Mouse (Mus musculus): Measurements from ENCODE around the gene Col9a2.
A peak's percentile ranks its signal among the peaks of the same experiment; 100 is the strongest.

Gene Col9a2

DNA sequence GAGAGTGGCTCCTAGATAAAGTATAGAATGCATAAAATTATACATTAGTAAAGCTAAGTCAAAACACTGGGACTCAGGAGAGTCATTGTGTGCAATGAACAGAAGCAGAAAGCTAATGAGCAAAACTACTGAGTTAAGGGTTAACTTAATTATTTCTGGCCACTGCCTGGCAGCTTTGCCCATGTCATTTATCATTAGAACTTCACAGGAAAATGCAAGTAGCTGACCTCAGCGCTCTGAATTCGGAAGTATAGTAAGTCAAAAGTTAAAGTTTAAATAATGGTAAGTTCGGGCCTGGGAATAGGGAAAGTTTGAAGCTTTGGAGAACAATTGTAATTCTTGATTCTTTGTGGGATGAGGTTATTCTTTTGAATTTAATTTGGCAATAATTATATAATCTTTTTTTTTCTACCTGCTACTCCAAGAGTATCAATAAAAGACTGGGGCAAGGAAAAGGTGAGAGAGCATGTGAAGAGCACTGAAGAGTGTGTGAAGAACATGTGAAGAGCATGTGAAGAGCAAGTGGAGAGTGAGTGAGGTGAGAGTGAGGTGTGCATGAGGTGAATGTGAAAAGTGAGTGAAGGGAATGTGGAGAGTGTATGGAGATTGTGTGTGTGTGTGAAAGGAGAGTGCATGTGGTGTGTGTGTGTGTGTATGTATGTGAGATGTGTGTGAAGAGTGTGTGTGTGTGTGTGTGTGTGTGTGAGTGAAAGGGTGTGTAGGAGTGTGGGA is 38.9 kb downstream of the Col9a2 start:
- no peak for DNase-seq (ENCODE audit: low spot score in 2 of 2)

DNA sequence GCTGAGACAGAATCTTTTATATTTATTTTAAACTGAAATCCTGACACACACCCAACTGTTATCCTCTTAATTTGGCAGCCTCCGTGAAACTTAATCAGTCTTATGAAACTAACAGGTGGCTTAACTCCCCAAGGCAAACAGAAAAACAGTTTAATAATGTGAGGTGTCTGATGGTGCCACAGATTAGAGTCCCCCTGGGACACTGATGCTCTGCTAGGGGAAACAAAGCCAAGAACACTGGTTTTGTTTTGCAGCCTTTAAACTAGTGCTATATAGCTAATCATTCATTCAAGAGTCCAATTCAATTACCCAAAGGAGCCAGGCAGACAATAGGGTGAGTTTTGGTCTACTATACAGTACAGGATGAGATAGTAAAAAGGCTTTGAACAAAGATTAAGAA is 41.2 kb downstream of the Col9a2 start:
- no peak for DNase-seq (ENCODE audit: low spot score in 2 of 2)

DNA sequence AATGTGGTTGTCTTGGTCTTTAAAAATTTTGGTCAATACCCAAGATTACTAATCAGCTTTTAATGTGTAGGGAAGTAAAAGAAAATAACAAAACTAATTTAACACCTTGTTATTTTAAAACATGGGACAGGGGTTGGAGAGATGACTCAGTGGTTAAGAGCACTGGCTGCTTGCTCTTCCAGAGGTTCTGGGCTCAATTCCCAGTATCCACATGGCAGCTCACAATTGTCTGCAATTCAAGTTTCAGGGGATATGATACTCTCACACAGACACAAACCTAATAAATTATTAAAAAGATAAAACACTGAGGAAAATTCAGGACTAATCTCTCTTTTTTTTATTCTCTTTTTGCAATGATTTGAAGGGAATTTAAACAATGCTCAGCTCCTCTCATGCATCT is 45.3 kb downstream of the Col9a2 start:
- no peak for DNase-seq (ENCODE audit: low spot score in 2 of 2)

DNA sequence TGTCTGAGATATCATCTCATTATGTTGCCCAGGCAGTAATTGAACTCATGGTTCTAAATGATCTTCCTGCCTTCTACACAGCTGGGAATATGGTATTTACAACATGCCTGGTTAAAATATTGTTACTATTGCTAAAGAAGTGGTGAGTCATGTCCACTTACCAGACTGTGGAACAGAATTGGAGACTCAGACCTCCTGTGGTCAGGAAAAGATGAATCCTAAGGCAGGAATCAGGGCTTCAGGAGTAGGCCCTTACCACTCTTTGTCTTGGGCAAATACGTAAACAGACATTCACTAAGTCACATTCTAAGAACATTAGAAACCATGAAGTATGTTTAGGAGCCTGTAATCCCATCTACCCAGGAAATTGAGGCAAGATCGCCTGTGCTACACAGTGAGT is 49.5 kb downstream of the Col9a2 start:
- DNase-seq (ENCODE audit: low spot score in 2 of 2), result no peak

DNA sequence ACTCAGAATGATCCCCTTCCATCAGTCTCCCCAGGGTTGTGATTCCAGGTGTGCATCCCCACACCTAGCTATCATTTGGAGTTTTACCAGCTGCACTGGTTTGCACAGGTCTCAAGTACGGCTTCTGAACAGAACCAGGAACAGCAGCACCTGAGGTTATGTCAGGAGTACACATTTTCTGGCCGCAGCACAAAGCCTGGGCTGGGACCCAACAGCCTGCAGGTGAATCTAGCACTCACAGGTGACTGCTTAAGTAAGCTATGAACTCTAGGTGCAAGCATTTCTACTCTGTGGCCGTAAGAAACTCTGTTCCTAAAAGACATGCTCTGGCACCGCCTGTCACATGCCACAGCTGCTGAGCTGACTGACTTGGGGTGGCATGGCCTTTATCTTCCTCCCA is 51.0 kb downstream of the Col9a2 start:
- no peak for DNase-seq (ENCODE audit: low spot score in 2 of 2)

DNA sequence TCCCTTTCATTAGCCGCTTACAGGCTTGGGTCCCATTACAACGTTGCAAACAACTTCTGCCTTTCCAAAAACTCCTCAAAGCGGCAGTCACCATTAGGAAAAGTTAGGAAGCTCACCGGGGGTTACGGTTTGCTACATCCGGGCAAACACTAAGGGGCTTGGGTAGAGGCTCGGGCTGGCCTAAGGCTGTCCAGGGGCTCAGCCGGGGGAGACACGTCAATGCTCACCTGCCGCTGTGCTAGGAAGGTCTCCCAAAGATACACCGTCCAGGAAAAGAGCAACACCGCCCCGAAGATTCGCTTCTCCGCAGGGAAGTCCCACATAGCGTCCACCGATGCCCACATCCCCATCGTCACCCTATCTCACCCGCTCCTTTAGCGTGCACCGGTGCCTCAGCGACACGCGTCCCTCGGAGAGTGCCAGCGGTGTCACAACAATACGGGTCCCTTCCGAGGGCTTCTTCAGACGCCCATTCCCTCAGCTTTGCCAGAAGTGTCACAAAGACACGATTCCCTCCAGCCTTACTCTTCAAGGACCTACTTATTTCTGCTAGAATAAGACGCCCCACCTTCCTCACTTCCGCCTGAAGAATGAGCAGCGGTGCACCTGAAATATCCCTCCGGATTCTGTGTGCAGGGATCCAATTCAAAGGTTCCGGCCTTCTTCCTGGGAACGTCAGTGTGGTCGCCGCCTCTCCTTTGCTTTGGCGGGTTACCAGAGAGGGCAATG is 58.6 kb downstream of the Col9a2 start, which contains the start of gene Zmpste24:
Gene Zmpste24 (minus strand): TSS at position 592 of the 729 bp plus-strand sequence.
- peak; percentile 77 to 83 for DNase-seq (ENCODE audit: low spot score in 2 of 2)

DNA sequence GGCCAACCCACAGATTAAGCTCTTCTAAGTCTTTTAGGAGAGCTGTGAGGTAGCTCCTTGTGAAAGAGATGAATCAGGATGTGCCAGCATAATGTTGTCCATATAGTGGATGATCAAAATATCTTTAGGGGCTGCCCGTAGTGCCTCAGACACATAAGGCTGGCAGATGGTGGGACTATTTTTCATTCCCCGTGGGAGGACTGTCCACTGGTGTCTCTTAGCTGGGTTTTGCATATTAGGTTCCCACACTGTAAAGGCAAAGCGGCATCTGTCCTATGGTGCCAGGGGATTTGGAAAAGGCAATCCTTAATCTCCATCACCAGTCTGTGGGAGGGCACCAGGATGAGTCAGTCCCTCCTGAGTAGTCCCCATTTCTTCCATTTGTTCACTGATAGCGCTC is 64.1 kb downstream of the Col9a2 start:
- DNase-seq (ENCODE audit: low spot score in 2 of 2), result peak; percentile 68 to 85
